Mouse (Mus musculus) CH12.LX (cell line): ENCODE data around the gene Mfge8.

Experiments used
- CTCF ChIP-seq, 2 experiments: IDR thresholded peaks in 1 of 2; conservative IDR thresholded peaks in 1 of 2; 2 replicates each; pipeline ENCODE4 v1.5.1; 2011 to 2012; ENCODE audit warnings: low read depth in 2 of 2, low read length in 2 of 2, improper control_type of control experiment in 1 of 2, inconsistent platforms in 1 of 2, mild to moderate bottlenecking in 1 of 2, moderate library complexity in 1 of 2
- E2F4 ChIP-seq: IDR thresholded peaks from 2 replicates; pipeline ENCODE4 v1.6.1; 2011; ENCODE audit warnings: low read depth, low read length, improper control_type of control experiment; ENCODE audit not compliant: insufficient replicate concordance
- EP300 ChIP-seq: IDR thresholded peaks from 2 replicates; pipeline ENCODE4 v1.6.1; 2011; ENCODE audit warnings: low read length, improper control_type of control experiment
- HCFC1 ChIP-seq: IDR thresholded peaks from 2 replicates; pipeline ENCODE4 v1.6.1; 2012; ENCODE audit warnings: low read depth, mild to moderate bottlenecking, inconsistent platforms, low read length, improper control_type of control experiment
- MAZ ChIP-seq: IDR thresholded peaks from 2 replicates; pipeline ENCODE4 v1.6.1; 2012; ENCODE audit warnings: low read depth, mild to moderate bottlenecking, inconsistent platforms, low read length, improper control_type of control experiment, moderate library complexity
- MEF2A ChIP-seq: IDR thresholded peaks from 2 replicates; pipeline ENCODE4 v1.6.1; 2014; ENCODE audit warnings: low read depth, mild to moderate bottlenecking, inconsistent platforms, low read length, improper control_type of control experiment, borderline replicate concordance
- POLR2A ChIP-seq: IDR thresholded peaks from 2 replicates; pipeline ENCODE4 v1.6.1; 2011; ENCODE audit warnings: low read depth, mild to moderate bottlenecking, improper control_type of control experiment, low read length
- RCOR1 ChIP-seq: conservative IDR thresholded peaks from 2 replicates; pipeline ENCODE4 v1.6.1; 2012; ENCODE audit warnings: low read depth, mild to moderate bottlenecking, inconsistent platforms, low read length, improper control_type of control experiment
- SIN3A ChIP-seq: IDR thresholded peaks from 2 replicates; pipeline ENCODE4 v1.6.1; 2012; ENCODE audit warnings: low read length, improper control_type of control experiment, inconsistent platforms
- SMC3 ChIP-seq: IDR thresholded peaks from 2 replicates; pipeline ENCODE4 v1.6.1; 2011; ENCODE audit warnings: low read depth, low read length, improper control_type of control experiment
- UBTF ChIP-seq: IDR thresholded peaks from 2 replicates; pipeline ENCODE4 v1.6.1; 2012; ENCODE audit warnings: low read depth, mild to moderate bottlenecking, inconsistent platforms, low read length, improper control_type of control experiment, moderate library complexity

GRCm38 (mm10) chr7:79148711-79149266 lies at the start of gene Mfge8:
- TF ChIP-seq POLR2A (peak; percentile 67), RCOR1 (no peak), HCFC1 (no peak), UBTF (no peak), EP300 (no peak), SMC3 (no peak), E2F4 (no peak), MAZ (no peak), CTCF (conservative IDR thresholded peaks at IDR 0.05 in 1 of 2, IDR thresholded peaks at IDR 0.05 in 1 of 2; ENCODE audit: low read depth in 2 of 2, low read length in 2 of 2) (no peak), SIN3A (peak; percentile 66), MEF2A (0 out of 2 replicates have a peak, but pooled peaks have one; percentile 11)
